Mouse (Mus musculus): ENCODE results near the gene Cmya5. TPM values are rescaled to one million over a fixed set of nuclear protein-coding genes. Genes with fewer than 3 reads are reported as not detected.

Cmya5 gene
- polyA plus RNA-seq, 1 experiment = under 0.01 TPM

GRCm38 (mm10) chr13:93010524-93010923, 134.0 kb downstream of the Cmya5 start:
- TF ChIP-seq USF1 (IDR thresholded peaks at IDR 0.05; ENCODE audit: low read depth) (no peak), FOSL1 (IDR thresholded peaks at IDR 0.05; ENCODE audit: insufficient read depth, low read length, poor library complexity, severe bottlenecking) (no peak), MYOG (IDR thresholded peaks at IDR 0.05; ENCODE audit: control insufficient read depth, extremely low read depth, insufficient read length) (no peak), CEBPB (IDR thresholded peaks at IDR 0.05; ENCODE audit: low read depth) (no peak), MAX (IDR thresholded peaks at IDR 0.05) (no peak), MYOD1 (IDR thresholded peaks at IDR 0.05; ENCODE audit: control insufficient read depth, insufficient read length, low read depth) (no peak), CTCF (IDR thresholded peaks at IDR 0.05; ENCODE audit: control insufficient read depth, insufficient read depth, insufficient read length) (no peak)
- Histone ChIP-seq H3ac (ENCODE audit: control insufficient read depth, insufficient read length, low read depth) (no peak overlapping the region), H3K79me3 (ENCODE audit: low read depth) (no peaks in the 10 kb centered on the region), H3K79me2 (ENCODE audit: control insufficient read depth, insufficient read depth) (no peaks in the 10 kb centered on the region), H3K4me3 (ENCODE audit: insufficient read depth, poor library complexity, severe bottlenecking) (no peak overlapping the region), H3K27me3 (ENCODE audit: control insufficient read depth, insufficient read depth, insufficient read length) (peaks cover 4% of the 10 kb centered on the region), H3K36me3 (ENCODE audit: control insufficient read depth, insufficient read depth) (no peaks in the 10 kb centered on the region)

- Histone ChIP-seq H3ac (ENCODE audit: control insufficient read depth, insufficient read length, low read depth) (no peak overlapping the region), H3K79me3 (ENCODE audit: low read depth) (no peaks in the 10 kb centered on the region), H3K27me3 (ENCODE audit: control insufficient read depth, insufficient read depth, insufficient read length) (no peaks in the 10 kb centered on the region), H3K4me3 (ENCODE audit: insufficient read depth, poor library complexity, severe bottlenecking) (no peak overlapping the region), H3K36me3 (ENCODE audit: control insufficient read depth, insufficient read depth) (no peaks in the 10 kb centered on the region), H3K79me2 (ENCODE audit: control insufficient read depth, insufficient read depth) (no peaks in the 10 kb centered on the region)
- TF ChIP-seq MYOD1 (IDR thresholded peaks at IDR 0.05; ENCODE audit: control insufficient read depth, insufficient read length, low read depth) = no peak
Measured at GRCm38 (mm10) chr13:93007078-93007477, 137.4 kb downstream of the Cmya5 start.

GRCm38 (mm10) chr13:93006347-93006746, 138.2 kb downstream of the Cmya5 start:
- H3K79me2 ChIP-seq (ENCODE audit: control insufficient read depth, insufficient read depth) = no peaks in the 10 kb centered on the region
- H3K4me3 ChIP-seq (ENCODE audit: insufficient read depth, poor library complexity, severe bottlenecking) = no peak overlapping the region
- no peaks in the 10 kb centered on the region for H3K27me3 ChIP-seq (ENCODE audit: control insufficient read depth, insufficient read depth, insufficient read length)
- TF ChIP-seq CEBPB (IDR thresholded peaks at IDR 0.05; ENCODE audit: low read depth) (no peak), MYOD1 (IDR thresholded peaks at IDR 0.05; ENCODE audit: control insufficient read depth, insufficient read length, low read depth) (no peak), USF1 (IDR thresholded peaks at IDR 0.05; ENCODE audit: low read depth) (no peak), CTCF (IDR thresholded peaks at IDR 0.05; ENCODE audit: control insufficient read depth, insufficient read depth, insufficient read length) (no peak), MYOG (IDR thresholded peaks at IDR 0.05; ENCODE audit: control insufficient read depth, extremely low read depth, insufficient read length) (no peak), MAX (IDR thresholded peaks at IDR 0.05) (no peak), FOSL1 (IDR thresholded peaks at IDR 0.05; ENCODE audit: insufficient read depth, low read length, poor library complexity, severe bottlenecking) (no peak)
- no peaks in the 10 kb centered on the region for H3K36me3 ChIP-seq (ENCODE audit: control insufficient read depth, insufficient read depth)
- no peak overlapping the region for H3ac ChIP-seq (ENCODE audit: control insufficient read depth, insufficient read length, low read depth)
- no peaks in the 10 kb centered on the region for H3K79me3 ChIP-seq (ENCODE audit: low read depth)

GRCm38 (mm10) chr13:93004003-93004402, 140.5 kb downstream of the Cmya5 start:
- H3K79me3 ChIP-seq (ENCODE audit: low read depth) = no peaks in the 10 kb centered on the region
- no peak for TF ChIP-seq CTCF (IDR thresholded peaks at IDR 0.05; ENCODE audit: control insufficient read depth, insufficient read depth, insufficient read length)
- no peak for TF ChIP-seq MYOD1 (IDR thresholded peaks at IDR 0.05; ENCODE audit: control insufficient read depth, insufficient read length, low read depth)
- TF ChIP-seq CEBPB (IDR thresholded peaks at IDR 0.05; ENCODE audit: low read depth) = no peak
- TF ChIP-seq FOSL1 (IDR thresholded peaks at IDR 0.05; ENCODE audit: insufficient read depth, low read length, poor library complexity, severe bottlenecking) = no peak
- no peak for TF ChIP-seq MYOG (IDR thresholded peaks at IDR 0.05; ENCODE audit: control insufficient read depth, extremely low read depth, insufficient read length)
- no peak for TF ChIP-seq USF1 (IDR thresholded peaks at IDR 0.05; ENCODE audit: low read depth)
- TF ChIP-seq MAX (IDR thresholded peaks at IDR 0.05) = no peak

GRCm38 (mm10) chr13:93002456-93002855, 142.1 kb downstream of the Cmya5 start:
- TF ChIP-seq FOSL1 (IDR thresholded peaks at IDR 0.05; ENCODE audit: insufficient read depth, low read length, poor library complexity, severe bottlenecking) = no peak
- no peak for TF ChIP-seq MYOG (IDR thresholded peaks at IDR 0.05; ENCODE audit: control insufficient read depth, extremely low read depth, insufficient read length)
- Histone ChIP-seq H3K27me3 (ENCODE audit: control insufficient read depth, insufficient read depth, insufficient read length) (no peaks in the 10 kb centered on the region), H3K36me3 (ENCODE audit: control insufficient read depth, insufficient read depth) (no peaks in the 10 kb centered on the region), H3K4me3 (ENCODE audit: insufficient read depth, poor library complexity, severe bottlenecking) (no peak overlapping the region), H3K79me2 (ENCODE audit: control insufficient read depth, insufficient read depth) (no peaks in the 10 kb centered on the region), H3ac (ENCODE audit: control insufficient read depth, insufficient read length, low read depth) (no peak overlapping the region), H3K79me3 (ENCODE audit: low read depth) (no peaks in the 10 kb centered on the region)

More at GRCm38 (mm10) chr13:93004003-93004402, 140.5 kb downstream of the Cmya5 start:
- H3K79me2 ChIP-seq (ENCODE audit: control insufficient read depth, insufficient read depth) = no peaks in the 10 kb centered on the region
- H3K4me3 ChIP-seq (ENCODE audit: insufficient read depth, poor library complexity, severe bottlenecking) = no peak overlapping the region
- H3ac ChIP-seq (ENCODE audit: control insufficient read depth, insufficient read length, low read depth) = no peak overlapping the region
- no peaks in the 10 kb centered on the region for H3K36me3 ChIP-seq (ENCODE audit: control insufficient read depth, insufficient read depth)
- no peaks in the 10 kb centered on the region for H3K27me3 ChIP-seq (ENCODE audit: control insufficient read depth, insufficient read depth, insufficient read length)

GRCm38 (mm10) chr13:93000640-93001351, 143.7 kb downstream of the Cmya5 start:
- Histone ChIP-seq H3K27me3 (ENCODE audit: control insufficient read depth, insufficient read depth, insufficient read length) (no peaks in the 10 kb centered on the region), H3K79me2 (ENCODE audit: control insufficient read depth, insufficient read depth) (no peaks in the 10 kb centered on the region), H3K79me3 (ENCODE audit: low read depth) (no peaks in the 10 kb centered on the region), H3ac (ENCODE audit: control insufficient read depth, insufficient read length, low read depth) (no peak overlapping the region), H3K4me3 (ENCODE audit: insufficient read depth, poor library complexity, severe bottlenecking) (no peak overlapping the region), H3K36me3 (ENCODE audit: control insufficient read depth, insufficient read depth) (no peaks in the 10 kb centered on the region)
- TF ChIP-seq USF1 (IDR thresholded peaks at IDR 0.05; ENCODE audit: low read depth) (no peak), MYOG (IDR thresholded peaks at IDR 0.05; ENCODE audit: control insufficient read depth, extremely low read depth, insufficient read length) (no peak), FOSL1 (IDR thresholded peaks at IDR 0.05; ENCODE audit: insufficient read depth, low read length, poor library complexity, severe bottlenecking) (no peak), CEBPB (IDR thresholded peaks at IDR 0.05; ENCODE audit: low read depth) (no peak), CTCF (IDR thresholded peaks at IDR 0.05; ENCODE audit: control insufficient read depth, insufficient read depth, insufficient read length) (no peak), MAX (IDR thresholded peaks at IDR 0.05) (no peak), MYOD1 (IDR thresholded peaks at IDR 0.05; ENCODE audit: control insufficient read depth, insufficient read length, low read depth) (no peak)
